Comparison of ENCODE assay signal across 11 mouse cellular contexts in genomic region chr4:34991116-34991515, GRCm38 (mm10).
DNase-seq lines count a peak whose midpoint lies in the region; ATAC-seq and TF ChIP-seq lines count a peak whose summit lies in the region.
"Had no signal": no experiment of that assay in that cellular context is flagged by ENCODE, and none has a peak within 500 bp of the region (broad histone marks: within the 10 kb centered on the region; RNA-seq: fewer than 3 reads in every experiment).

No protein-coding gene starts in this region.

- TF ChIP-seq CTCF in midbrain, postnatal 0 days (IDR thresholded peaks at IDR 0.05): no peak

- no peak for ATAC-seq in forebrain, embryonic 14.5 days
- ATAC-seq in midbrain, embryonic 11.5 days (ENCODE audit: low FRiP score): no peak
- ATAC-seq in midbrain, postnatal 0 days (ENCODE audit: low FRiP score): no peak
- ATAC-seq in kidney, embryonic 15.5 days (replicated peaks; ENCODE audit: low FRiP score): peak; percentile 59
- no peak for ATAC-seq in megakaryocyte, adult 5-6 weeks (ENCODE audit: poor library complexity, severe bottlenecking)

- WGBS in forebrain, embryonic 10.5 days: 62% methylated on average over 10 of the region's 10 CpGs
- WGBS in forebrain, embryonic 14.5 days: 61% methylated on average over 10 of the region's 10 CpGs
- 51% methylated on average over 10 of the region's 10 CpGs for WGBS in midbrain, embryonic 11.5 days
- WGBS in midbrain, postnatal 0 days: 37% methylated on average over 10 of the region's 10 CpGs
- WGBS in kidney, embryonic 15.5 days: 42% methylated on average over 10 of the region's 10 CpGs

- H3K27ac ChIP-seq in forebrain, embryonic 10.5 days: peak overlapping the region; percentile 12; the same call in 1 of the 2 replicates
- no peak overlapping the region for H3K27ac ChIP-seq in forebrain, embryonic 14.5 days (ENCODE audit: low read depth, low read length)
- H3K27ac ChIP-seq in midbrain, embryonic 11.5 days (ENCODE audit: low read depth, low read length): no peak overlapping the region; the same call in 1 of the 2 replicates
- H3K27ac ChIP-seq in midbrain, postnatal 0 days (ENCODE audit: low read depth, low read length): no peak overlapping the region
- H3K27ac ChIP-seq in kidney, embryonic 15.5 days: no peak overlapping the region
- H3K27ac ChIP-seq: limb, embryonic 13.5 days had no signal

- H3K4me1 ChIP-seq in forebrain, embryonic 10.5 days: peaks cover 44% of the 10 kb centered on the region
- H3K4me1 ChIP-seq in forebrain, embryonic 14.5 days (ENCODE audit: control insufficient read depth, insufficient read depth, low read length): peaks cover 18% of the 10 kb centered on the region
- peaks cover 34% of the 10 kb centered on the region for H3K4me1 ChIP-seq in midbrain, embryonic 11.5 days (ENCODE audit: control insufficient read depth, insufficient read depth, low read length)
- peaks cover 9% of the 10 kb centered on the region; the same call in 1 of the 2 replicates for H3K4me1 ChIP-seq in midbrain, postnatal 0 days (ENCODE audit: insufficient read depth, low read length)
- peaks cover 32% of the 10 kb centered on the region for H3K4me1 ChIP-seq in kidney, embryonic 15.5 days

- no peaks in the 10 kb centered on the region for H3K9me3 ChIP-seq in forebrain, embryonic 10.5 days
- H3K9me3 ChIP-seq in forebrain, embryonic 14.5 days (replicated peaks; ENCODE audit: control insufficient read depth, low read length): no peaks in the 10 kb centered on the region
- H3K9me3 ChIP-seq in midbrain, embryonic 11.5 days (ENCODE audit: control insufficient read depth, low read length): no peaks in the 10 kb centered on the region
- no peaks in the 10 kb centered on the region for H3K9me3 ChIP-seq in midbrain, postnatal 0 days (ENCODE audit: low read length)
- H3K9me3 ChIP-seq in kidney, embryonic 15.5 days (replicated peaks): no peaks in the 10 kb centered on the region
- H3K9me3 ChIP-seq: limb, embryonic 13.5 days had no signal

- no peak overlapping the region for H3K4me2 ChIP-seq in forebrain, embryonic 14.5 days (ENCODE audit: low read length)
- no peak overlapping the region for H3K4me2 ChIP-seq in midbrain, embryonic 11.5 days
- no peak overlapping the region for H3K4me2 ChIP-seq in midbrain, postnatal 0 days (ENCODE audit: low read depth, low read length, poor library complexity, severe bottlenecking)
- H3K4me2 ChIP-seq in kidney, embryonic 15.5 days: no peak overlapping the region
- H3K4me2 ChIP-seq: limb, embryonic 13.5 days had no signal

- DNase-seq in forebrain, embryonic 10.5 days (ENCODE audit: extremely low spot score, low spot score): no peak
- DNase-seq in forebrain, embryonic 14.5 days (ENCODE audit: low spot score): no peak
- DNase-seq in midbrain, embryonic 11.5 days (ENCODE audit: low spot score, missing footprints): peak; percentile 87
- no peak for DNase-seq in midbrain, postnatal 0 days (ENCODE audit: low spot score)
- DNase-seq in right cerebral cortex, postnatal 4 days: no peak
- no peak for DNase-seq in left cerebral cortex, adult 8-10 months (ENCODE audit: low spot score in 2 of 2)
- DNase-seq: heart, postnatal 4 days had no signal

- H3K9ac ChIP-seq in forebrain, embryonic 14.5 days (ENCODE audit: low read length): no peak overlapping the region
- H3K9ac ChIP-seq in midbrain, embryonic 11.5 days (ENCODE audit: low read length): no peak overlapping the region
- H3K9ac ChIP-seq in midbrain, postnatal 0 days (replicated peaks; ENCODE audit: low read length, poor library complexity, severe bottlenecking): no peak overlapping the region
- H3K9ac ChIP-seq in kidney, embryonic 15.5 days: no peak overlapping the region
- H3K9ac ChIP-seq: limb, embryonic 13.5 days had no signal

- H3K36me3 ChIP-seq in forebrain, embryonic 10.5 days (replicated peaks): no peaks in the 10 kb centered on the region
- no peaks in the 10 kb centered on the region for H3K36me3 ChIP-seq in forebrain, embryonic 14.5 days (ENCODE audit: control insufficient read depth, insufficient read depth, low read length)
- no peaks in the 10 kb centered on the region for H3K36me3 ChIP-seq in midbrain, embryonic 11.5 days (ENCODE audit: control insufficient read depth, insufficient read depth, low read length)
- no peaks in the 10 kb centered on the region for H3K36me3 ChIP-seq in midbrain, postnatal 0 days (ENCODE audit: insufficient read depth, low read length)
- no peaks in the 10 kb centered on the region for H3K36me3 ChIP-seq in kidney, embryonic 15.5 days
- H3K36me3 ChIP-seq: limb, embryonic 13.5 days had no signal

- peaks cover 3% of the 10 kb centered on the region; the same call in 1 of the 2 replicates for H3K27me3 ChIP-seq in forebrain, embryonic 10.5 days (ENCODE audit: poor library complexity, severe bottlenecking)
- H3K27me3 ChIP-seq in forebrain, embryonic 14.5 days (replicated peaks; ENCODE audit: control insufficient read depth, insufficient read depth, low read length): no peaks in the 10 kb centered on the region
- H3K27me3 ChIP-seq in midbrain, embryonic 11.5 days (ENCODE audit: control insufficient read depth, insufficient read depth, low read length): no peaks in the 10 kb centered on the region
- no peaks in the 10 kb centered on the region for H3K27me3 ChIP-seq in midbrain, postnatal 0 days (ENCODE audit: insufficient read depth, low read length)
- peaks cover 4% of the 10 kb centered on the region for H3K27me3 ChIP-seq in kidney, embryonic 15.5 days
- H3K27me3 ChIP-seq: limb, embryonic 13.5 days had no signal

- H3K4me3 ChIP-seq in forebrain, embryonic 10.5 days: no peak overlapping the region
- no peak overlapping the region for H3K4me3 ChIP-seq in forebrain, embryonic 14.5 days (ENCODE audit: low read depth, low read length)
- H3K4me3 ChIP-seq in midbrain, embryonic 11.5 days (ENCODE audit: low read depth, low read length): no peak overlapping the region
- no peak overlapping the region for H3K4me3 ChIP-seq in midbrain, postnatal 0 days (ENCODE audit: low read depth, low read length)
- no peak overlapping the region for H3K4me3 ChIP-seq in kidney, embryonic 15.5 days (replicated peaks)
- H3K4me3 ChIP-seq: erythroblast, embryonic 14.5 days; limb, embryonic 13.5 days had no signal
